Mouse (Mus musculus): ENCODE data around the gene Lig1.

GRCm38 (mm10) chr7:13324316-13324715 lies 47.2 kb downstream of the Lig1 start, which contains the start of gene Pla2g4c:
- no peak for TF ChIP-seq CTCF (IDR thresholded peaks at IDR 0.05; ENCODE audit: low read depth, low read length)
- no peak for TF ChIP-seq POLR2A (IDR thresholded peaks at IDR 0.05; ENCODE audit: extremely low read depth, insufficient read depth, low read length)
